Mouse (Mus musculus): ENCODE measurements around the gene Snap47. TPM values are rescaled to one million over a fixed set of nuclear protein-coding genes. Genes with fewer than 3 reads are reported as not detected.

Snap47 gene
- polyA plus RNA-seq, 1 experiment from 2014 or later: 142 TPM

DNA sequence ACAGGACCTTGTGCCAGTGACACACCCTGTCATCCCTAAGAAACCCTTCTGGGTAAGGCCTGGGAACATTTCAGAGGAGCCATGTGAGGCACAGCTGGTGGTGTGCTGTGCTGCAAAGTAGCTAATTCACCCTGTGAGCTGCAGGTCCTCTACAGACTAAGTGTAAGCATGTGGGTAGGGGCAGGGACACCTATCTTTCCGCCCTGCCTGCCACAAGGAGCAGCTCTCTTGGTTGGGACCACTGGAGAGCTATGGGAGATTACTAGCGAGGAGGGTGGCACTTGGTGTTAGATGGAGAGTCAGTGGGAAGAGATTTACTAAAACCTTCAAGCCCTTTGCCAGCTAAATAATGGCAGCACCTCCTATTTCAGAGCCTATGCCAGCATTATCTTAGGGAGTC, 5.9 kb upstream of the Snap47 start:
- H3K9ac ChIP-seq (replicated peaks): no peak overlapping the region
- no peaks in the 10 kb centered on the region for H3K27me3 ChIP-seq
- no peak overlapping the region for H3K27ac ChIP-seq
- H3K4me2 ChIP-seq: no peak overlapping the region
- 85% methylated on average over 2 of the region's 2 CpGs for WGBS
- H3K4me1 ChIP-seq (replicated peaks): peaks cover 3% of the 10 kb centered on the region; the same call in 1 of the 2 replicates
- no peak overlapping the region for H3K4me3 ChIP-seq (replicated peaks)
- no peaks in the 10 kb centered on the region for H3K9me3 ChIP-seq
- peaks cover 85% of the 10 kb centered on the region for H3K36me3 ChIP-seq
- no peak for ATAC-seq (ENCODE audit: insufficient number of reproducible peaks, insufficient read depth, low FRiP score, low TSS enrichment, low read depth)

DNA sequence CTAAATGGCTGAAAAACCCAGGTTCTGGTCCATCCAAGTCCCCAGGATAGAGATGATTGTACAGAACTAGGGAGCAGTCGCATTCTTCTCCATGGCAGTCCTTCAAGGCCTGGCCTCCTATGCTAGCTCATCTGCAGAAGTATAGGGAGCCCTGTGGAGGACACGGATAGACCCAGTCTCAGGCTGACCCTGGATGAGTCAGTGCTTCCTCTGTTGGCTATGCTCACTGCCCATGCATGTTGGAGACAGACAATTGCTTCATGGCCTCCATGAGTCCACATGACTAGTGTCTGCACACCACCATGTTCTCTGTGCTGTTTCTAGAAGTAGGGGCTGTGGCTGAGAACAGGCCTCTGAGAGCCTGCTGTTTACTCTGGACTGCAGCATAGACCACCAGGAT, 5.4 kb upstream of the Snap47 start:
- Histone ChIP-seq H3K9me3 (no peaks in the 10 kb centered on the region), H3K27me3 (no peaks in the 10 kb centered on the region), H3K36me3 (peaks cover 86% of the 10 kb centered on the region), H3K4me2 (no peak overlapping the region), H3K4me1 (replicated peaks) (peaks cover 8% of the 10 kb centered on the region), H3K27ac (no peak overlapping the region), H3K4me3 (replicated peaks) (no peak overlapping the region), H3K9ac (replicated peaks) (no peak overlapping the region)
- 96% methylated on average over 2 of the region's 2 CpGs for WGBS
- ATAC-seq (ENCODE audit: insufficient number of reproducible peaks, insufficient read depth, low FRiP score, low TSS enrichment, low read depth): no peak

DNA sequence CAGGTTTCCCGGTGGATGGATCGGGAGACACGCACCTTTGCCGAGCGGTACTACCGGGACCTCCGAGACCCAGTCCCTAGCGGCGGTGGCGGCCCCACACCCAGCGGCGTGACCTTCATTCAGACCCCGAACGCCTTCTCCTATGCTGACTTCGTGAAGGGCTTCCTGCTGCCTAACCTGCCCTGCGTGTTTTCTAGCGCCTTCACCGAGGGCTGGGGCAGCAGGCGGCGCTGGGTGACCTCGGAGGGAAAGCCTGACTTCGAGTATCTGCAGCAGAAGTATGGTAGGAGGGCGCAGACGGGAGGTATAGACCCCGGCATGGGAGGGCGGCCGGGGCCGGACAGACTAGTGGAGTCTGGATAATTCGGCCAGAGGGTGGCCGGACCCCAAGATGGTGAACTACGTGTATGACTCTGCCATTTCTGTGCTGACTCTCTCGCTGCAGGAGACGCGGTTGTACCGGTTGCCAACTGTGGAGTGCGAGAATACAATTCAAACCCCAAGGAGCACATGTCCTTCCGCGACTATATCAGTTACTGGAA, 685 bp downstream of the Snap47 start:
- Histone ChIP-seq H3K4me2 (peak overlapping the region; percentile 91), H3K9me3 (no peaks in the 10 kb centered on the region), H3K4me1 (replicated peaks) (peaks cover 28% of the 10 kb centered on the region), H3K27me3 (no peaks in the 10 kb centered on the region), H3K36me3 (peaks cover 52% of the 10 kb centered on the region), H3K4me3 (replicated peaks) (peak overlapping the region; percentile 73), H3K9ac (replicated peaks) (peak overlapping the region; percentile 82), H3K27ac (peak overlapping the region; percentile 85)
- peak; percentile 60; the same call in 1 of the 2 replicates for ATAC-seq (ENCODE audit: insufficient number of reproducible peaks, insufficient read depth, low FRiP score, low TSS enrichment, low read depth)
- WGBS: under 1% methylated on average over 38 of the region's 38 CpGs

DNA sequence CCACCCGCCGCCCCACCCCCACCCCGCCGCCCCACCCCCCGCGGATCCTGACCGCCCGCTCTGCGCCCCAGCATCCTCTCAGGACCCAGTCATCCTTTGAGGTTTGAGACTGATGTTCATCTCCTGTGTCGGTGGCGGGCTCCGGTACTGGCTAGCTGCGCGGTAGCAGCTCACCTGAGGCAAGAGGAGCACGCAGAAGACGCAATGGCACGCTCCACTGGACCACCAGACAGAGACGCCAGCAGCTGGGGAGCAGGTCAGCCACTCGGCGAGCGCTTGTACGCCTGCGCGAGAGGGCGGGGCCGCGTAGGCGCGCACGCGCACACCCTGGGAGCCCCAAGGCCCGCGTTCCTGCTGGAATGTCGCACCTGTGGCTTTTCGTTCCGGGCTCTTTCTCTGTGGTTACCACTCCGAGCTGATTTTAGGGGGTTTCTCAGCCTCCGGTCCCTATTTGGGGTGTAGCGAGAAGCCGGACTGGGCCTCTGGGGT, 1.2 kb downstream of the Snap47 start, which contains the start of gene Jmjd4:
Gene Jmjd4 (plus strand): TSS at position 305 of the 489 bp plus-strand sequence.
- Histone ChIP-seq H3K4me2 (peak within 1 kb of the TSS; percentile 91), H3K27me3 (no peaks in the 10 kb centered on the region)
- under 1% methylated on average over 38 of the region's 40 CpGs for WGBS

DNA sequence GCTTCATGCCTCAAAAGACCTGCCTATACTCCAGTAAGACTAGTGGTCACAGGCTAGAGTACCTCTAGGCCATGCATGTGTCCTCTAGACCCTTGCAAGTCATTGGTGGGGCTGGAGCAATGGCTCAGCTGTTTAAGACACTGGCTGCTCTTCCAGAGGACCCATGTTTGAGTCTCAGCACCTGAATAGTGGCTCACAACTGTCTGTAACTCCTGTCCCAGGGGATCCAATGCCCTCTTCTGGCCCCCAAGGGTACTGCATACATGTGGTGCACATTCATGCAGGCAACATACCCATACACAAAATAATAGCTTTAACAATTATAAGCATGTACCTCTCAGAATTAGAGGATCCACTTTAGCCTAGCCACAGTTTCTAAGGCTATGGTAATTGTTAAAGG, 7.9 kb downstream of the Snap47 start:
- Histone ChIP-seq H3K4me1 (replicated peaks) (no peaks in the 10 kb centered on the region), H3K9me3 (peaks cover 5% of the 10 kb centered on the region; the same call in 1 of the 2 replicates), H3K36me3 (peaks cover 44% of the 10 kb centered on the region), H3K9ac (replicated peaks) (no peak overlapping the region), H3K4me3 (replicated peaks) (no peak overlapping the region), H3K4me2 (no peak overlapping the region), H3K27me3 (no peaks in the 10 kb centered on the region), H3K27ac (no peak overlapping the region)
- no peak for ATAC-seq (ENCODE audit: insufficient number of reproducible peaks, insufficient read depth, low FRiP score, low TSS enrichment, low read depth)

More for the DNA sequence above, 1.2 kb downstream of the Snap47 start, which contains the start of gene Jmjd4:
- Histone ChIP-seq H3K4me1 (replicated peaks) (peaks cover 28% of the 10 kb centered on the region), H3K9me3 (no peaks in the 10 kb centered on the region), H3K36me3 (peaks cover 50% of the 10 kb centered on the region), H3K9ac (replicated peaks) (peak within 1 kb of the TSS; percentile 82), H3K27ac (peak within 1 kb of the TSS; percentile 85), H3K4me3 (replicated peaks) (peak within 1 kb of the TSS; percentile 73)
- peak; percentile 90 for ATAC-seq (ENCODE audit: insufficient number of reproducible peaks, insufficient read depth, low FRiP score, low TSS enrichment, low read depth)

DNA sequence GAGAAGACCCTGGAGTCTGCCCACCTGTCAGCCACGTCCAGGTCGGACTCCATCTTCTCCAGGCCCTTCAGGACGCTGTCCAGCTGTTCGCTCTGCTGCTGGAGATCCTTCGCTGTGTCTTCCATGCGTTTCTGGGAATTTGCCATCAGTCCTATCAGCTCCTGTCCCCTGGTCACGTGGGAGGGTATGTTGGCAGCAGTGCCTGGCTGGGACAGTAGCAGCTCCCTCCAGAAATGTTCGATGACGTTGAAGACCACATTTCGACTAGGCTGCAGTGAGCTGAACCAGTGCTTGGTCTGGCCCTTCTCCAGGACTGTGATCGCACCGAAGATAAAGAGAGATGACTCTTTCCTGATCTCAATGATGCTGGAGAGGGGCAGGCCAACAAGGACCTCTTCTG, 13.0 kb downstream of the Snap47 start:
- ATAC-seq (ENCODE audit: insufficient number of reproducible peaks, insufficient read depth, low FRiP score, low TSS enrichment, low read depth): no peak
- H3K36me3 ChIP-seq: peaks cover 59% of the 10 kb centered on the region
- H3K9ac ChIP-seq (replicated peaks): no peak overlapping the region
- H3K27me3 ChIP-seq: no peaks in the 10 kb centered on the region
- H3K4me2 ChIP-seq: no peak overlapping the region
- H3K9me3 ChIP-seq: peaks cover 14% of the 10 kb centered on the region
- H3K4me3 ChIP-seq (replicated peaks): no peak overlapping the region
- H3K4me1 ChIP-seq (replicated peaks): no peaks in the 10 kb centered on the region
- WGBS: 93% methylated on average over 12 of the region's 12 CpGs
- no peak overlapping the region for H3K27ac ChIP-seq

DNA sequence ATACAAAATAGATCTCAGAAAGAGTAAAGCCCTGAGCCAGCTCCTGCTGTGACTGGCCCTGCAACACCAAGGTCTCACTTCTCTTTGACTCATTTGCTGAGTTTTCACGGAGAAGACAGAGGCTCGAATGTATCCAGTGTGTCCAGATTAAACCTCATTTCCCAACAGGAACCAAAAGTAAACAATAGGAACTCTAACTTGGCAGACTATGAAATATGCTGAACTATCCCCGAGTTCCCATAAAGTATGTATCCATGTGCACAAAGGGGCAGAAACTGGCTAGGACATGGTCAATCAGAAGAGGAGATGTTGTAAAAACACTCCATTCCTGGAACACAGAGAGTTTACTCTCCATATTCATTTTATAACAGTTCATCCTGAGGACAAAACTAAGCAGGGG, 18.7 kb downstream of the Snap47 start:
- Histone ChIP-seq H3K9me3 (peaks cover 14% of the 10 kb centered on the region), H3K27me3 (no peaks in the 10 kb centered on the region), H3K9ac (replicated peaks) (no peak overlapping the region), H3K27ac (no peak overlapping the region), H3K36me3 (peaks cover 86% of the 10 kb centered on the region), H3K4me3 (replicated peaks) (no peak overlapping the region), H3K4me2 (no peak overlapping the region), H3K4me1 (replicated peaks) (no peaks in the 10 kb centered on the region)
- 83% methylated on average over 3 of the region's 3 CpGs for whole genome bisulfite sequencing
- ATAC-seq (ENCODE audit: insufficient number of reproducible peaks, insufficient read depth, low FRiP score, low TSS enrichment, low read depth): no peak

DNA sequence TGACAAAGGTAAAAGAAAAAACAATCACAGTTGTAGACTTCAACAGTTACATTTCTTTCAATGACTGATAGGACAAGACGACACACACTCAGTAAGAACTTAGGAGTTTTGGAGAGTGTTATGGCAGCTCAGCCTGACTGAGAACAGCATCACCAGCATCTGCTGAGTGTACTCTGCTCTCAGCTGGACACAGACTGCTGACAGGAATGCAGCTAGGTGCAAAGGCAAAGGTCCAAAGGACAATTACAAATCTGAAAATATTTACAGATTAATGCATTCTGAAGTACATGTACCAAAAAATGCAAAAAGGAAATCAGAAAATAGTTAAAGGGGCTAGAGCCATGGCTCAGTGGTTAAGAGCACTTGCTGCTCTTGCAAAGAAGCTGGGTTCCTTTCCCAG, 21.0 kb downstream of the Snap47 start:
- Histone ChIP-seq H3K27me3 (no peaks in the 10 kb centered on the region), H3K4me3 (replicated peaks) (no peak overlapping the region), H3K4me2 (no peak overlapping the region), H3K9me3 (no peaks in the 10 kb centered on the region), H3K27ac (no peak overlapping the region), H3K9ac (replicated peaks) (no peak overlapping the region), H3K36me3 (peaks cover 90% of the 10 kb centered on the region), H3K4me1 (replicated peaks) (peaks cover 4% of the 10 kb centered on the region; the same call in 1 of the 2 replicates)
- ATAC-seq (ENCODE audit: insufficient number of reproducible peaks, insufficient read depth, low FRiP score, low TSS enrichment, low read depth): no peak
- 91% methylated on average over 1 of the region's 1 CpGs for WGBS

DNA sequence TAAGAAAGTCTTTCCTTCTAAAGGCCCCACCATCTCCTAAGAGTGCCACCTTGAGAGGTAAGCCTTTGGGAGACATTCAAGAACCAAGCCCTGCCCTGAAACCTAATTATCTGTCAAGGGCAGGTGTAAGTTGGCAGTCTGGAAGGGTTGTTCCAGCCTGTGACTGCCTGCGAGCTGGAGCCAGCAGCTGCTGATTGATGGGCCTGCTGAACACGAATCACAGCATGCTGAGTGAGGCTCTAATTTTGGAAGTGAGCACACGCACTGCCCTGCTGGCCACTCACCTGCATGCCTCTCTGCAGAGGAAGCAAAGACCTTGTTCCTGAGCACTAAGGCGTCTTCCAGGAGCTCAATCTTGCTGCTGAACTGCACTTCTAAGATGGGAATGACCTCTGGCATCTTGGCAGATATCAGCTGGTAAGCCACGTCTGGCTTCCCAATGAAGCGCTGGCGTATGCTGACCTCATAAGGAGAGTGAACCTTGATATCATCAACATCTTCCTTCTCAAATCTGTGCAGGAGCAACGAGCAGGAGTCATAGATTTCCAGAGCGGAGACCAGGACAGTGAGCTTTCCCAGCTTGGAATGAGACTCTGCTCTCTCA, 22.8 kb downstream of the Snap47 start:
- H3K27me3 ChIP-seq: no peaks in the 10 kb centered on the region
- peaks cover 88% of the 10 kb centered on the region for H3K36me3 ChIP-seq
- ATAC-seq (ENCODE audit: insufficient number of reproducible peaks, insufficient read depth, low FRiP score, low TSS enrichment, low read depth): no peak
- no peak overlapping the region for H3K9ac ChIP-seq (replicated peaks)
- WGBS: 87% methylated on average over 9 of the region's 9 CpGs
- H3K27ac ChIP-seq: no peak overlapping the region
- no peaks in the 10 kb centered on the region for H3K9me3 ChIP-seq
- H3K4me3 ChIP-seq (replicated peaks): no peak overlapping the region
- H3K4me1 ChIP-seq (replicated peaks): peaks cover 4% of the 10 kb centered on the region; the same call in 1 of the 2 replicates
- no peak overlapping the region for H3K4me2 ChIP-seq

DNA sequence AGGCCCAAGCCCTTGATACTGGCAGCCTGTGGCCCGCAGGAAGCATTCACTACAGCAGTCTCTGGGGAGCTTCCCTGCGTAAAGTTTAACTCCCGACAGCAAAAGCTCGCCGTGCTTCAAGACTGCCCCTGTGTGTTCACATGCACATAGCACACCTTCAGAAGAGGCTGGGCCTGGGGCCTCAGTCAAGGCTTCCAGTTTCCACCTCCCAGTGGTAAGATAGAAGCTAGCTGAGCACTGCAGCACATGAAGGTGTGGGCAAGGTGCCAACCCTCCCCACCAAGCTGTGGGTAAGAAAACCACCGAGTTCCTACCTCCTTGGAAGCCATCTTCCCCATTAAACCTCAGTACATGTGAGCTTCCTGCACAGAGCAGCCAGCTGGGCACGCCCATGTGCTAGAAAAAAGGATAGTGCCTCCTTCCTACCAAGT, 25.3 kb downstream of the Snap47 start:
- no peak overlapping the region for H3K4me3 ChIP-seq (replicated peaks)
- no peak overlapping the region for H3K4me2 ChIP-seq
- ATAC-seq (ENCODE audit: insufficient number of reproducible peaks, insufficient read depth, low FRiP score, low TSS enrichment, low read depth): no peak
- H3K27ac ChIP-seq: no peak overlapping the region
- no peaks in the 10 kb centered on the region for H3K27me3 ChIP-seq
- H3K9ac ChIP-seq (replicated peaks): no peak overlapping the region
- 59% methylated on average over 7 of the region's 7 CpGs for WGBS
- no peaks in the 10 kb centered on the region for H3K9me3 ChIP-seq
- H3K4me1 ChIP-seq (replicated peaks): peaks cover 4% of the 10 kb centered on the region; the same call in 1 of the 2 replicates
- peaks cover 86% of the 10 kb centered on the region for H3K36me3 ChIP-seq

DNA sequence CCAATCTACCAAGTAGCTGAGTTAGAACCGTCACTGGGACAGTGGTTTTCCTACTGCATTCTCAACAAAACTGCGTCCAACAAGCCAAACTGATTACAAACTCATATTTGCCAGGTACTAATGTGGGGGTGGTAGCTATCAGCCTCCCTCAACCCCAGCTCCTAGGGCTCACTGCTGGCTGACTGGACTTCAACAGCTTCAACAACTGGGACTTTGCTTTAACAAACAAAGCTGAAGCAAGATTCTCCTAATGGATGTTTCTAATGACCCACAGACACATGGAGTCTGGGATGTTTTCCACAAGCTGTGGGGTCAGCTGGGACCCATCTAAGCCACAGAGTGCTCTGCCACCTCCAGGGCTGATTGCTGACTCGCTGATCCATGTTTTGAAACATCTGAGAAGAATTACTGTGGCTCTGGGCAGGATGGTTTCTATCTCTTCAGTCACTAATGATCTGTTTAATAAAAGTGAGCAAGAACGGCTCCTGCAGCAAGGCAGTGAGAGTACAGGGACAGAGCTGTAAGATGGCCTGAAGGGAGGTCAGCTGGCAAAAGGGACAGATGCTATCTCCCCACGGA, 27.9 kb downstream of the Snap47 start:
- Histone ChIP-seq H3K4me2 (no peak overlapping the region), H3K4me3 (replicated peaks) (no peak overlapping the region), H3K27ac (0 out of 2 replicates have a peak overlapping the region, but pooled peaks have one; percentile 17), H3K4me1 (replicated peaks) (peaks cover 12% of the 10 kb centered on the region), H3K9ac (replicated peaks) (no peak overlapping the region), H3K36me3 (peaks cover 95% of the 10 kb centered on the region), H3K9me3 (no peaks in the 10 kb centered on the region), H3K27me3 (no peaks in the 10 kb centered on the region)
- WGBS: 68% methylated on average over 5 of the region's 5 CpGs
- ATAC-seq (ENCODE audit: insufficient number of reproducible peaks, insufficient read depth, low FRiP score, low TSS enrichment, low read depth): no peak
